Mouse (Mus musculus) midbrain, embryonic 16.5 days (tissue): ENCODE measurements around the gene Sh2d6. TPM values are rescaled to one million over a fixed set of nuclear protein-coding genes. Genes with fewer than 3 reads are reported as not detected.
"Not testable (repeated sequence)": the region's sequence is repeated elsewhere in the genome, so short reads cannot be mapped to it uniquely, and the experiment has no call there.

Source experiments
- ATAC-seq: fragments of 200-750 bp; cut with Nextera tagmentation; 2 replicates; pipeline ENCODE4 v1.8.0; 2017; ENCODE audit warnings: moderate TSS enrichment
- H3K27ac ChIP-seq: fragments of 300-500 bp; sonication (generic); 2 replicates; pipeline ENCODE4 v1.5.1; 2014; ENCODE audit warnings: mild to moderate bottlenecking, low read length, mixed read lengths
- H3K27me3 ChIP-seq: fragments of 300-500 bp; sonication (generic); 2 replicates; pipeline ENCODE4 v1.6.1; 2014; ENCODE audit warnings: low read depth, low read length, mixed read lengths; ENCODE audit not compliant: control insufficient read depth, insufficient read depth
- H3K36me3 ChIP-seq: fragments of 300-500 bp; sonication (generic); 2 replicates; pipeline ENCODE4 v1.6.1; 2014; ENCODE audit warnings: mild to moderate bottlenecking, low read length, moderate library complexity, mixed read lengths; ENCODE audit not compliant: control insufficient read depth, insufficient read depth
- H3K4me1 ChIP-seq: fragments of 300-500 bp; sonication (generic); 2 replicates; pipeline ENCODE4 v1.6.1; 2014; ENCODE audit warnings: mild to moderate bottlenecking, low read length, mixed read lengths; ENCODE audit not compliant: control insufficient read depth, insufficient read depth
- H3K4me2 ChIP-seq: fragments of 300-500 bp; sonication (generic); 2 replicates; pipeline ENCODE4 v1.6.1; 2014; ENCODE audit warnings: mild to moderate bottlenecking, low read length, mixed read lengths
- H3K4me3 ChIP-seq: fragments of 300-500 bp; sonication (generic); 2 replicates; pipeline ENCODE4 v1.5.1; 2014; ENCODE audit warnings: low read depth, mild to moderate bottlenecking, low read length, moderate library complexity, mixed read lengths
- H3K9ac ChIP-seq: fragments of 300-500 bp; sonication (generic); 2 replicates; pipeline ENCODE4 v1.6.1; 2014; ENCODE audit warnings: low read depth, low read length, mixed read lengths
- H3K9me3 ChIP-seq: fragments of 300-500 bp; sonication (generic); replicated peaks from 2 replicates; pipeline ENCODE4 v1.6.1; 2014; ENCODE audit warnings: mild to moderate bottlenecking, low read length, mixed read lengths; ENCODE audit not compliant: control insufficient read depth, poor library complexity, severe bottlenecking
- WGBS: fragments of 180-500 bp; shearing (Covaris S2); extraction: QIAGEN DNeasy Blood & Tissue Kit; methylation state at CpG from one replicate; pipeline ENCODE4 v1.1.7; 2014; 5-methylcytosine and 5-hydroxymethylcytosine counted together
- polyA plus RNA-seq: library from polyadenylated mRNA; unstranded; fragments of >200 nt; fragmentation: Nextera tagmentation; extraction: Ambion mirVana; gene quantifications from 2 replicates; pipeline ENCODE4 v1.2.1, GENCODE M21; 2015

Sh2d6 gene
- polyA plus RNA-seq, 1 experiment from 2014 or later: 0.84 TPM

- Histone ChIP-seq H3K27ac (no peak overlapping the region), H3K9ac (no peak overlapping the region), H3K36me3 (no peaks in the 10 kb centered on the region), H3K27me3 (no peaks in the 10 kb centered on the region), H3K4me3 (no peak overlapping the region), H3K4me2 (no peak overlapping the region), H3K4me1 (no peaks in the 10 kb centered on the region), H3K9me3 (no peaks in the 10 kb centered on the region)
- WGBS: 91% methylated on average over 12 of the region's 12 CpGs
- ATAC-seq: no peak
Observed at GRCm38 (mm10) chr6:72479645-72480421, 41.7 kb downstream of the Sh2d6 start.

DNA sequence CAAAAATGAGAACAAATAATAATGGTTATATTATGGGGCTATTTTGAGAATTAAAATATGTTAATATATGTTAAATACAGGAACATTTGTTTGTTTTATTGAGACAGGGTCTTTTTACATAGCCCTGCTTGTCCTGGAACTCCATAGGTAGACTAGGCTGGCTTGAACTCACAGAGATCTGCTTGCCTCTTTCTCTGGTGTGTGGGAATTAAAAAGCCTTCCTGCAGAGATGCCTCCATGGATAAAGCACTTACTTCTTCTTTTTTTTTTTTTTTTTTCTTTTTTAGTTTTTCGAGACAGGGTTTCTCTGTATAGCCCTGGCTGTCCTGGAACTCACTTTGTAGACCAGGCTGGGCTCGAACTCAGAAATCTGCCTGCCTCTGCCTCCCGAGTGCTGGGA, 42.8 kb downstream of the Sh2d6 start:
- 97% methylated on average over 2 of the region's 3 CpGs for WGBS
- H3K27ac ChIP-seq: not testable (repeated sequence)

GRCm38 (mm10) chr6:72477621-72478020, 43.9 kb downstream of the Sh2d6 start:
- no peak overlapping the region for H3K4me2 ChIP-seq
- no peaks in the 10 kb centered on the region for H3K9me3 ChIP-seq
- ATAC-seq: no peak
- H3K36me3 ChIP-seq: no peaks in the 10 kb centered on the region
- no peak overlapping the region for H3K9ac ChIP-seq
- H3K27me3 ChIP-seq: no peaks in the 10 kb centered on the region
- no peak overlapping the region for H3K27ac ChIP-seq
- H3K4me3 ChIP-seq: no peak overlapping the region
- H3K4me1 ChIP-seq: no peaks in the 10 kb centered on the region
- WGBS: 93% methylated on average over 3 of the region's 3 CpGs

More for the DNA sequence above, 42.8 kb downstream of the Sh2d6 start:
- H3K36me3 ChIP-seq, H3K9ac ChIP-seq, H3K4me3 ChIP-seq, ATAC-seq, H3K4me1 ChIP-seq, H3K9me3 ChIP-seq, H3K27me3 ChIP-seq, H3K4me2 ChIP-seq: not testable (repeated sequence)

GRCm38 (mm10) chr6:72476836-72477235, 44.7 kb downstream of the Sh2d6 start:
- no peaks in the 10 kb centered on the region for H3K9me3 ChIP-seq
- H3K4me1 ChIP-seq: no peaks in the 10 kb centered on the region
- no peaks in the 10 kb centered on the region for H3K27me3 ChIP-seq
- H3K9ac ChIP-seq: no peak overlapping the region
- no peak for ATAC-seq
- WGBS: 90% methylated on average over 5 of the region's 5 CpGs
- no peaks in the 10 kb centered on the region for H3K36me3 ChIP-seq
- no peak overlapping the region for H3K4me3 ChIP-seq
- no peak overlapping the region for H3K27ac ChIP-seq
- H3K4me2 ChIP-seq: no peak overlapping the region

DNA sequence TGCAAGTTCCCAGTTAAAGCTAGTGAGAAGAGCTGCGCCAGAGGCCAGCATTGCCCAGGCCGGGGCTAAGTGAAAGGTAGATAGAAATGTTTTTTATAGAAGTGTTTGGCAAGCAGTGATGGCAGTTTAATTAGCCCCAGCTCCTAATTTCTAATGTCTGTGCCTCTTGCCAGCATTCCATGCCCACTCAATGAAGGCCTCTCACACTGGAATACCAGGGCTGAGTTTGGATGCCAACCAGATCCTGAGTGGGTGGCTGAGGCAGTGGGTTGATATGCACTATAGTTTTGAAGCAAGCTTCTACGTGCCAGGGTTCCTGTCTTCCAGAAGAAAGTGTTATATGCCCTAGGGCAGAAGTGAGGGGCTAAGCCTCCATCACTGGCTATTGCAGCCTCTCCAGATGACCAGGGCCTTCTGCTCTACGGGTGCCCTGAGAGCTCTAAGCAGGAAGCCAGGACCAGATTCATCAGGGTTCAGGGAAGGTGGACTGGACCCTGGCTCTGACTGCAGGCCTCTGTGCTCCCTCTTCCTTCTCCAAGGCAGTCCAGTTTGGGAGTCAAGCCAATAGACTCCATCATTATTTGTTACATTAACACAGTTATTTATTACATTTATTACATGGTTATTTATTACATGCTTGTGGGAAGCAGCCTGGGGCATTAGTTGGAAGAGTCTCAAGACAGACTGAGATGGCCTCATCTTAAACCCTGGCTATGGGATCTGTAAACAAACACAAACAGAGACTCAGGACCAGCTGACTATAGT, 46.1 kb downstream of the Sh2d6 start:
- Histone ChIP-seq H3K36me3 (no peaks in the 10 kb centered on the region), H3K9me3 (no peaks in the 10 kb centered on the region), H3K4me3 (no peak overlapping the region), H3K4me2 (no peak overlapping the region), H3K9ac (no peak overlapping the region), H3K27ac (no peak overlapping the region), H3K4me1 (no peaks in the 10 kb centered on the region), H3K27me3 (no peaks in the 10 kb centered on the region)
- ATAC-seq: no peak
- 79% methylated on average over 4 of the region's 4 CpGs for WGBS

DNA sequence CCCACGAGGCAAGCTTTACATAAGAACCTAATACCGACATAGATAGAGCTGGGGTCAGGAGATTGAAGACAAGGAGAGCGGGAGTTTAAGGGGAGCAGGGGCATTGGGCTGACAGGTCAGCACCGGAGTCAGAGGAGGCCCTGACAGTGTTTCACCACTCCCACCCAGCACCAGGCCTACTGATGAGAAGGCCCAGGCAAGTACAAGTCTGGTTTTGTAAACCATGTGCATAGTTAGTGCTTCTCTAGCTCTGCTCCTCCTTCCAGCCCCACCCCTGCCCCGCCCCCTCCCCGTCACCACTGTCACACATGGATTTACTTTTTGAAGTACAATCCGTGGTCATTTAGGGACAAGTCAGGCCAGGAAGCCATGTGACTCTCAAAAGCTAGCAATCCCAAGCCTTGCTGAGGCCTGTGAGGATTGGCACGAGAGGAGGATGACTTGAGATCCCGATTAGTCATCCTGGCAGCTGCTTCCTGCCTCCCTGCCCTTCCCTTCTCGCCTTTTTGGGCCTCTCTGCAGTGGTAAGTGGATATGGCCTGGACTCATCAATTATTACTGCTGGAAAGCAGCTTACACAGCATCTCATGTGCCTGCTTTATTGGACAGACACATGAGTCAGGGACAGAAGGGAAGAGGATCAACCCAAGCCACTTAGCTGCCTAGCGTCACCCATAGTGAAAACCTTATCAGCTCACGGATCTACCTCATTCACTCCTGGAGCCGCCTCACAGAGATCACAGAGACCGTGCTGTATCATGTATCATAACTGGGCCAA, 48.1 kb downstream of the Sh2d6 start:
- Histone ChIP-seq H3K4me1 (no peaks in the 10 kb centered on the region), H3K9ac (no peak overlapping the region), H3K27me3 (no peaks in the 10 kb centered on the region), H3K36me3 (no peaks in the 10 kb centered on the region), H3K27ac (no peak overlapping the region), H3K4me3 (no peak overlapping the region), H3K9me3 (no peaks in the 10 kb centered on the region), H3K4me2 (no peak overlapping the region)
- no peak for ATAC-seq
- WGBS: 68% methylated on average over 14 of the region's 14 CpGs

DNA sequence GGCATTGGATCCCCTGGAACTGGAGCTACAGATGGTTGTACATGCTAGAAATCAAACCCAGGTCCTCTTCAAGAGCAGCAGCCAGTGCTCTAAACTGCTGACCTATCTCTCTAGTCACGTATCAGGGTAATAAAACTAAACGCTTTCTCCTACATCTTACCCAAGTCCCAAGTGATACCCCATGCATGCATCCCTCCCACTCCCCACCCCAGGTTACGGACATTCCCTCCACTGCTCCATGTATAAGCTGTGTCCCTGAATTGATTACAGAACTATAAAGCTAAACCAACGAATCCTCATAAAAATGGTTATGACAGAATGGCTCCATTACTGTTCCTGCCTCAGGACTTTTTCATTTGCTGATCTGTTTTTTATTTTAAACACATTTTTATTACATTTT, 55.3 kb downstream of the Sh2d6 start:
- Histone ChIP-seq H3K9ac (no peak overlapping the region), H3K27ac (no peak overlapping the region), H3K27me3 (no peaks in the 10 kb centered on the region), H3K4me3 (no peak overlapping the region), H3K9me3 (no peaks in the 10 kb centered on the region), H3K4me1 (no peaks in the 10 kb centered on the region), H3K36me3 (no peaks in the 10 kb centered on the region), H3K4me2 (no peak overlapping the region)
- no peak for ATAC-seq
- 93% methylated on average over 4 of the region's 4 CpGs for WGBS

- H3K4me1 ChIP-seq: no peaks in the 10 kb centered on the region
- H3K4me3 ChIP-seq: no peak overlapping the region
- H3K9ac ChIP-seq: no peak overlapping the region
- no peaks in the 10 kb centered on the region for H3K36me3 ChIP-seq
- H3K9me3 ChIP-seq: no peaks in the 10 kb centered on the region
- no peak for ATAC-seq
- no peak overlapping the region for H3K4me2 ChIP-seq
- H3K27ac ChIP-seq: no peak overlapping the region
- WGBS: 87% methylated on average over 8 of the region's 8 CpGs
- no peaks in the 10 kb centered on the region for H3K27me3 ChIP-seq
Observed at GRCm38 (mm10) chr6:72465361-72466157, 55.9 kb downstream of the Sh2d6 start.
